Mouse (Mus musculus): ENCODE measurements around the gene Calr4. TPM values are rescaled to one million over a fixed set of nuclear protein-coding genes. Genes with fewer than 3 reads are reported as not detected.
A peak's percentile ranks its signal among the peaks of the same experiment; 100 is the strongest.

Calr4 gene
- polyA plus RNA-seq, 1 experiment from 2014 or later: not detected

DNA sequence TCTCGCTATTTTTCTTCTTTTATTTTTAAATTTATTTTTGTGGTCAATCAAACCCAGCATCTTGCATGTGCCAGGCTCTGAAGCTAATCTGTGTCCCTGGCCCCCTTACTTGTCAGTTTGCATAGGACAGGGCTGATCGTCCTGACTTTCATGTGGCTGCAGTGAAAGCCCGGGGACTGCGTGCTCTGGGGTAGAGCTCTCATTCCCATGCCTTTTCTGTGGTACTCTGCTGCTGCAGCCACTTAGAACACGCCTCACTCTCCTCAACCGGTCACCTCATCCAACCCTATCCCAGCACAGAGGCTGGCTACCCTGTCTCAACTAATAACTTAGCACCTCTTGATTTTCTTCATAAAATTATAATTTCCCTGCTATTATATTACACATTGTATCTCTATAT lies 8.7 kb upstream of the Calr4 start:
- H3K27ac ChIP-seq (ENCODE audit: low read length): peak overlapping the region; percentile 58
- H3K36me3 ChIP-seq (ENCODE audit: control insufficient read depth, insufficient read depth): no peaks in the 10 kb centered on the region
- no peak overlapping the region for H3K9ac ChIP-seq (ENCODE audit: low read length)
- no peak overlapping the region for H3K4me2 ChIP-seq (ENCODE audit: low read depth, low read length)
- H3K4me3 ChIP-seq (ENCODE audit: low read length): no peak overlapping the region
- no peaks in the 10 kb centered on the region for H3K27me3 ChIP-seq (ENCODE audit: control insufficient read depth, insufficient read depth, low read length)
- no peak; the same call in 1 of the 2 replicates for ATAC-seq (replicated peaks; ENCODE audit: extremely low read depth, insufficient read depth, low FRiP score)
- no peaks in the 10 kb centered on the region for H3K9me3 ChIP-seq (replicated peaks; ENCODE audit: control insufficient read depth, low read length)
- peaks cover 10% of the 10 kb centered on the region for H3K4me1 ChIP-seq (ENCODE audit: control insufficient read depth, insufficient read depth, low read length)
- 52% methylated on average over 6 of the region's 6 CpGs for WGBS

DNA sequence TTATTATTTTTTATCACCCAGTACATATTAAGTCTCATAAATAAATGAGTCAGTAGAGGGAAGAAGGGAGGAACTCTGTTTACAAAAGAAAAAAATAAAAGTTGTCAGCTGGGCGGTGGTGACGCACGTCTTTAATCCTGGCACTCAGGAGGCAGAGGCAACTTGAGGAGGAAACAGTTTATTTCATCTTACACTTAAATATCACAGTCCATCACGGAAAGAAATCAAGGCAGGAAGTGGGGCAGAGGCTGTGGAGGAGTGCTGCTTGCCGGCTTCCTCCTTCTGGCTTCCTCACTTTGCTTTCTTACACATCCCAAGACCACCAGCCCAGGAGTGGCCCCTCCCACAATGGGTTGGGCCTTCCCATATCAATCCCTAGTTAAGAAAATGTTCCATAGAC lies 8.2 kb upstream of the Calr4 start:
- no peaks in the 10 kb centered on the region for H3K27me3 ChIP-seq (ENCODE audit: control insufficient read depth, insufficient read depth, low read length)
- ATAC-seq (replicated peaks; ENCODE audit: extremely low read depth, insufficient read depth, low FRiP score): peak; percentile 46; the same call in 1 of the 2 replicates
- 46% methylated on average over 5 of the region's 5 CpGs for WGBS
- H3K36me3 ChIP-seq (ENCODE audit: control insufficient read depth, insufficient read depth): no peaks in the 10 kb centered on the region
- no peak overlapping the region for H3K9ac ChIP-seq (ENCODE audit: low read length)
- no peak overlapping the region for H3K4me2 ChIP-seq (ENCODE audit: low read depth, low read length)
- H3K4me3 ChIP-seq (ENCODE audit: low read length): no peak overlapping the region
- H3K9me3 ChIP-seq (replicated peaks; ENCODE audit: control insufficient read depth, low read length): no peaks in the 10 kb centered on the region
- no peak overlapping the region for H3K27ac ChIP-seq (ENCODE audit: low read length)
- H3K4me1 ChIP-seq (ENCODE audit: control insufficient read depth, insufficient read depth, low read length): peaks cover 9% of the 10 kb centered on the region

DNA sequence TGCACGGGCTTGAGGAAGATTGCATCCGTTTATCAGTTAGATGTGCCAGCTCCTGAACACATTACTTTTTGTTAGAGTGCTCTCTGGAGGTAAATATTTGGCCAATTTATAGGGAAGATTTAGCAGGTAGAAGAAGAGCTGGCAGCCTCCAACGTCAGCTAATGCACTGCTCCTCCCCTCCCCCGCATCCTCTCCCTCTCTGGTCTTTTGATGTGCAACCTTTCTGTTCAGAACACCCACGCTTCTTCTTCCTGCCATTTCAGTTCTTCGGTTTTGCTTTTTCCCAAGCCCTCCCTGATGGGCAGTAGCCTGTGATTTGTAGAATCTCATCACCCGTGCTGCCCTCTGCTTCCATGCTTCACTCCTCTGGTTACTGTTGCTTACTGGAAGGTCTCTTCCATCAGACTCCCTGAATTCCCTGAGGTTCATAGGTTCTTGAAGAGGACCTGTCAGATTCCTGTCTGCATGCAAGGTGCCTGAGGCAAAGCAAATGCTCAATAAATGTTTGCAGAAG lies 4.5 kb upstream of the Calr4 start:
- H3K27ac ChIP-seq (ENCODE audit: low read length): no peak overlapping the region
- no peak overlapping the region for H3K4me2 ChIP-seq (ENCODE audit: low read depth, low read length)
- 40% methylated on average over 7 of the region's 7 CpGs for WGBS

DNA sequence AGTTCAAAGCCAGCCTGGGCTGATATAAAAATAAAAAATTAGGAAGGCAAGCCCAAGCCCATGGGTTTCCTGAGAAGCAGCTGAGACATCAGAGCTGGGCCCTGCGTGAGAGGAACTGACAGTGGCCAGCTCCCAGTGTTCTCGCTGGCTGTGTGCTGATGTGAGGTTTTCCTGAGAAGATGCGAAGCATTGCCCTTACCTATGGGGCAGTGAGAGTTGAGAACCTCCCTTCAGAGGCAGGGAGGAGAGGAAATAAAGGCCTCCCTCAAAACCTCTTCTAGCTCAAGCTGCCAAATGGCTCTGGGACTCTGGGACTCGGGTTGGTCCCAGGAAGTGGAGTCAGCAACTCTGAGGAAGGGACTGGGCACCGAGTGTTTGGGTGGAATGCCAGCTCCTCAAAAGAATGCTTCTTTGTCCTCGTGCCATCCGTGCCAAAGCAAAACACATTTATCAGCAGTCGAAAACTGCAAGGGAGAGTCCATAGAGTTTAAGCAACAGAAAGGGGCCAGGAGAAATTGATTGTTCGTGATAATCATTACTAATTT lies 593 bp downstream of the Calr4 start:
- H3K27ac ChIP-seq (ENCODE audit: low read length): no peak overlapping the region
- WGBS: 65% methylated on average over 9 of the region's 9 CpGs
- no peak for ATAC-seq (replicated peaks; ENCODE audit: extremely low read depth, insufficient read depth, low FRiP score)

More for the DNA sequence above, 4.5 kb upstream of the Calr4 start:
- no peaks in the 10 kb centered on the region for H3K27me3 ChIP-seq (ENCODE audit: control insufficient read depth, insufficient read depth, low read length)
- ATAC-seq (replicated peaks; ENCODE audit: extremely low read depth, insufficient read depth, low FRiP score): no peak
- H3K9me3 ChIP-seq (replicated peaks; ENCODE audit: control insufficient read depth, low read length): no peaks in the 10 kb centered on the region
- peaks cover 9% of the 10 kb centered on the region for H3K4me1 ChIP-seq (ENCODE audit: control insufficient read depth, insufficient read depth, low read length)
- no peak overlapping the region for H3K9ac ChIP-seq (ENCODE audit: low read length)
- no peaks in the 10 kb centered on the region for H3K36me3 ChIP-seq (ENCODE audit: control insufficient read depth, insufficient read depth)
- no peak overlapping the region for H3K4me3 ChIP-seq (ENCODE audit: low read length)

GRCm38 (mm10) chr4:109236186-109236879 lies 2.0 kb downstream of the Calr4 start:
- Histone ChIP-seq H3K27me3 (ENCODE audit: control insufficient read depth, insufficient read depth, low read length) (no peaks in the 10 kb centered on the region), H3K4me1 (ENCODE audit: control insufficient read depth, insufficient read depth, low read length) (peaks cover 2% of the 10 kb centered on the region), H3K36me3 (ENCODE audit: control insufficient read depth, insufficient read depth) (no peaks in the 10 kb centered on the region), H3K4me2 (ENCODE audit: low read depth, low read length) (no peak overlapping the region), H3K27ac (ENCODE audit: low read length) (no peak overlapping the region), H3K4me3 (ENCODE audit: low read length) (no peak overlapping the region), H3K9ac (ENCODE audit: low read length) (no peak overlapping the region), H3K9me3 (replicated peaks; ENCODE audit: control insufficient read depth, low read length) (no peaks in the 10 kb centered on the region)
- ATAC-seq (replicated peaks; ENCODE audit: extremely low read depth, insufficient read depth, low FRiP score): no peak
- 68% methylated on average over 7 of the region's 7 CpGs for WGBS

More for the DNA sequence above, 593 bp downstream of the Calr4 start:
- no peaks in the 10 kb centered on the region for H3K4me1 ChIP-seq (ENCODE audit: control insufficient read depth, insufficient read depth, low read length)
- no peaks in the 10 kb centered on the region for H3K36me3 ChIP-seq (ENCODE audit: control insufficient read depth, insufficient read depth)
- H3K4me3 ChIP-seq (ENCODE audit: low read length): no peak overlapping the region
- H3K9ac ChIP-seq (ENCODE audit: low read length): no peak overlapping the region
- H3K27me3 ChIP-seq (ENCODE audit: control insufficient read depth, insufficient read depth, low read length): no peaks in the 10 kb centered on the region
- H3K4me2 ChIP-seq (ENCODE audit: low read depth, low read length): no peak overlapping the region
- no peaks in the 10 kb centered on the region for H3K9me3 ChIP-seq (replicated peaks; ENCODE audit: control insufficient read depth, low read length)

GRCm38 (mm10) chr4:109238428-109239268 lies 4.4 kb downstream of the Calr4 start:
- H3K27ac ChIP-seq (ENCODE audit: low read length): no peak overlapping the region
- no peaks in the 10 kb centered on the region for H3K27me3 ChIP-seq (ENCODE audit: control insufficient read depth, insufficient read depth, low read length)
- 70% methylated on average over 24 of the region's 24 CpGs for WGBS
- H3K36me3 ChIP-seq (ENCODE audit: control insufficient read depth, insufficient read depth): no peaks in the 10 kb centered on the region
- H3K9ac ChIP-seq (ENCODE audit: low read length): no peak overlapping the region
- no peak overlapping the region for H3K4me3 ChIP-seq (ENCODE audit: low read length)
- no peak for ATAC-seq (replicated peaks; ENCODE audit: extremely low read depth, insufficient read depth, low FRiP score)
- H3K4me2 ChIP-seq (ENCODE audit: low read depth, low read length): no peak overlapping the region
- H3K4me1 ChIP-seq (ENCODE audit: control insufficient read depth, insufficient read depth, low read length): peaks cover 11% of the 10 kb centered on the region
- no peaks in the 10 kb centered on the region for H3K9me3 ChIP-seq (replicated peaks; ENCODE audit: control insufficient read depth, low read length)

GRCm38 (mm10) chr4:109241221-109241620 lies 6.9 kb downstream of the Calr4 start:
- no peaks in the 10 kb centered on the region for H3K9me3 ChIP-seq (replicated peaks; ENCODE audit: control insufficient read depth, low read length)
- no peak overlapping the region for H3K4me3 ChIP-seq (ENCODE audit: low read length)
- peaks cover 11% of the 10 kb centered on the region for H3K4me1 ChIP-seq (ENCODE audit: control insufficient read depth, insufficient read depth, low read length)
- H3K27ac ChIP-seq (ENCODE audit: low read length): no peak overlapping the region
- H3K4me2 ChIP-seq (ENCODE audit: low read depth, low read length): no peak overlapping the region
- H3K27me3 ChIP-seq (ENCODE audit: control insufficient read depth, insufficient read depth, low read length): no peaks in the 10 kb centered on the region
- H3K36me3 ChIP-seq (ENCODE audit: control insufficient read depth, insufficient read depth): no peaks in the 10 kb centered on the region
- no peak overlapping the region for H3K9ac ChIP-seq (ENCODE audit: low read length)
- no peak for ATAC-seq (replicated peaks; ENCODE audit: extremely low read depth, insufficient read depth, low FRiP score)

GRCm38 (mm10) chr4:109241934-109242333 lies 7.6 kb downstream of the Calr4 start:
- 0 out of 2 replicates have a peak, but pooled peaks have one; percentile 49 for ATAC-seq (replicated peaks; ENCODE audit: extremely low read depth, insufficient read depth, low FRiP score)
- Histone ChIP-seq H3K4me1 (ENCODE audit: control insufficient read depth, insufficient read depth, low read length) (peaks cover 11% of the 10 kb centered on the region), H3K9me3 (replicated peaks; ENCODE audit: control insufficient read depth, low read length) (no peaks in the 10 kb centered on the region), H3K4me2 (ENCODE audit: low read depth, low read length) (no peak overlapping the region), H3K36me3 (ENCODE audit: control insufficient read depth, insufficient read depth) (no peaks in the 10 kb centered on the region), H3K27ac (ENCODE audit: low read length) (0 out of 2 replicates have a peak overlapping the region, but pooled peaks have one; percentile 14), H3K4me3 (ENCODE audit: low read length) (no peak overlapping the region), H3K9ac (ENCODE audit: low read length) (no peak overlapping the region), H3K27me3 (ENCODE audit: control insufficient read depth, insufficient read depth, low read length) (no peaks in the 10 kb centered on the region)
- WGBS: 27% methylated on average over 4 of the region's 4 CpGs

DNA sequence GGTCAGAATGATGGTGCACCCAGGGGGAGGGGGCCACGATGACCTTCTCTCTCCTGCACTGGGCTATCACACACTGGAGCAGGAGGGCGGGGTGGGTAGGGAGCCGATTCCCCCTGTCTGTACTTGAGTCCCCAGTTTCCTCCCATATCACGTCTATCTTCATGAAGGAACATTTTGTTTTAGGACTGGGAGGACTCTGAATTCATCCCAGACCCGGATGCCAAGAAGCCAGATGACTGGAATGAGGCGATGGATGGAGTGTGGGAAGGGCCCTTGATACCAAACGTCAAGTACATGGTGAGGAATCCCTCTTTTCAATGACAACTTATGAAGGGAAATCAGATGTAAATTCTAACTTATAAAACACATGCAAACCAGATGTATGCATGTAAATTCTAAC lies 10.2 kb downstream of the Calr4 start:
- H3K4me3 ChIP-seq (ENCODE audit: low read length): no peak overlapping the region
- H3K9me3 ChIP-seq (replicated peaks; ENCODE audit: control insufficient read depth, low read length): no peaks in the 10 kb centered on the region
- H3K4me1 ChIP-seq (ENCODE audit: control insufficient read depth, insufficient read depth, low read length): peaks cover 11% of the 10 kb centered on the region
- H3K27ac ChIP-seq (ENCODE audit: low read length): no peak overlapping the region
- no peak overlapping the region for H3K4me2 ChIP-seq (ENCODE audit: low read depth, low read length)
- H3K27me3 ChIP-seq (ENCODE audit: control insufficient read depth, insufficient read depth, low read length): no peaks in the 10 kb centered on the region
- 77% methylated on average over 7 of the region's 7 CpGs for WGBS
- H3K36me3 ChIP-seq (ENCODE audit: control insufficient read depth, insufficient read depth): no peaks in the 10 kb centered on the region
- no peak overlapping the region for H3K9ac ChIP-seq (ENCODE audit: low read length)
- no peak for ATAC-seq (replicated peaks; ENCODE audit: extremely low read depth, insufficient read depth, low FRiP score)
